Mouse (Mus musculus) limb, embryonic 12.5 days (tissue): Measurements from ENCODE around the gene Ikbip. TPM values are rescaled to one million over a fixed set of nuclear protein-coding genes. Genes with fewer than 3 reads are reported as not detected.
A peak's percentile ranks its signal among the peaks of the same experiment; 100 is the strongest.

Experiments used
- ATAC-seq: fragments of 200-750 bp; cut with Nextera tagmentation; 2 replicates; pipeline ENCODE4 v1.8.0; 2017; ENCODE audit warnings: low read depth, moderate TSS enrichment; ENCODE audit not compliant: insufficient number of reproducible peaks, insufficient read depth, low FRiP score, low TSS enrichment
- H3K27ac ChIP-seq: fragments of 300-500 bp; sonication (generic); 2 replicates; pipeline ENCODE4 v1.5.1; 2016; ENCODE audit warnings: mild to moderate bottlenecking, moderate library complexity
- H3K27me3 ChIP-seq: fragments of 300-500 bp; sonication (generic); 2 replicates; pipeline ENCODE4 v1.6.1; 2016; ENCODE audit warnings: mild to moderate bottlenecking, moderate library complexity
- H3K36me3 ChIP-seq: fragments of 300-500 bp; sonication (generic); 2 replicates; pipeline ENCODE4 v1.6.1; 2016; ENCODE audit warnings: mild to moderate bottlenecking, moderate library complexity
- H3K4me1 ChIP-seq: fragments of 300-500 bp; sonication (generic); replicated peaks from 2 replicates; pipeline ENCODE4 v1.6.1; 2016
- H3K4me2 ChIP-seq: fragments of 300-500 bp; sonication (generic); 2 replicates; pipeline ENCODE4 v1.6.1; 2016; ENCODE audit warnings: mild to moderate bottlenecking, moderate library complexity
- H3K4me3 ChIP-seq: fragments of 300-500 bp; sonication (generic); replicated peaks from 2 replicates; pipeline ENCODE4 v1.5.1; 2016; ENCODE audit warnings: mild to moderate bottlenecking
- H3K9ac ChIP-seq: fragments of 300-500 bp; sonication (generic); replicated peaks from 2 replicates; pipeline ENCODE4 v1.6.1; 2016; ENCODE audit warnings: mild to moderate bottlenecking, moderate library complexity
- H3K9me3 ChIP-seq: fragments of 300-500 bp; sonication (generic); 2 replicates; pipeline ENCODE4 v1.6.1; 2016; ENCODE audit warnings: mild to moderate bottlenecking, moderate library complexity
- WGBS: fragments of 180-500 bp; shearing (Covaris S2); methylation state at CpG from one replicate; pipeline ENCODE4 v1.1.7; 2016; 5-methylcytosine and 5-hydroxymethylcytosine counted together
- polyA plus RNA-seq: library from polyadenylated mRNA; unstranded; fragments of >200 nt; fragmentation: Nextera tagmentation; extraction: Ambion mirVana; gene quantifications from 2 replicates; pipeline ENCODE4 v1.2.1, GENCODE M21; 2016

Gene Ikbip
- 43.4 and 44.0 TPM in 2 replicates for polyA plus RNA-seq

GRCm38 (mm10) chr10:91082550-91083392 is at the start of gene Ikbip, which contains the start of gene Apaf1:
TSS of gene Ikbip (plus strand) at chr10:91082940.
TSS of gene Apaf1 (minus strand) at chr10:91082770.
- Histone ChIP-seq H3K9ac (peak within 1 kb of the TSS; percentile 89), H3K27ac (peak within 1 kb of the TSS; percentile 90), H3K27me3 (no peaks in the 10 kb centered on the region), H3K4me2 (peak within 1 kb of the TSS; percentile 72), H3K4me3 (peak within 1 kb of the TSS; percentile 90), H3K4me1 (peaks cover 11% of the 10 kb centered on the region), H3K36me3 (peaks cover 17% of the 10 kb centered on the region; the same call in 1 of the 2 replicates), H3K9me3 (no peaks in the 10 kb centered on the region)
- ATAC-seq, result peak; percentile 95
- WGBS, result under 1% methylated on average over 87 of the region's 87 CpGs

GRCm38 (mm10) chr10:91033942-91034341 is 48.8 kb upstream of the Ikbip start:
- Histone ChIP-seq H3K4me3 (no peak overlapping the region), H3K9me3 (no peaks in the 10 kb centered on the region), H3K4me1 (no peaks in the 10 kb centered on the region), H3K36me3 (peaks cover 47% of the 10 kb centered on the region), H3K27ac (no peak overlapping the region), H3K4me2 (no peak overlapping the region), H3K27me3 (no peaks in the 10 kb centered on the region), H3K9ac (no peak overlapping the region)
- WGBS, result 27% methylated on average over 8 of the region's 8 CpGs
- no peak for ATAC-seq

GRCm38 (mm10) chr10:91049696-91050095 is 33.0 kb upstream of the Ikbip start:
- ATAC-seq, result no peak
- H3K27me3 ChIP-seq, result no peaks in the 10 kb centered on the region
- no peaks in the 10 kb centered on the region for H3K4me1 ChIP-seq
- peaks cover 75% of the 10 kb centered on the region for H3K36me3 ChIP-seq
- no peak overlapping the region for H3K4me2 ChIP-seq
- no peak overlapping the region for H3K27ac ChIP-seq
- WGBS, result 86% methylated on average over 4 of the region's 4 CpGs
- H3K4me3 ChIP-seq, result no peak overlapping the region
- H3K9ac ChIP-seq, result no peak overlapping the region
- H3K9me3 ChIP-seq, result no peaks in the 10 kb centered on the region

- Histone ChIP-seq H3K9ac (no peak overlapping the region), H3K4me3 (no peak overlapping the region), H3K4me2 (no peak overlapping the region), H3K4me1 (no peaks in the 10 kb centered on the region), H3K27me3 (no peaks in the 10 kb centered on the region), H3K9me3 (no peaks in the 10 kb centered on the region), H3K27ac (no peak overlapping the region), H3K36me3 (peaks cover 75% of the 10 kb centered on the region)
- 87% methylated on average over 3 of the region's 3 CpGs for WGBS
- no peak for ATAC-seq
These were observed 31.6 kb upstream of the Ikbip start for GRCm38 (mm10) chr10:91051156-91051555.

GRCm38 (mm10) chr10:91052734-91053133 is 30.0 kb upstream of the Ikbip start:
- no peak for ATAC-seq
- Histone ChIP-seq H3K27ac (no peak overlapping the region), H3K27me3 (no peaks in the 10 kb centered on the region), H3K4me3 (no peak overlapping the region), H3K9me3 (no peaks in the 10 kb centered on the region), H3K4me1 (no peaks in the 10 kb centered on the region), H3K36me3 (peaks cover 62% of the 10 kb centered on the region), H3K4me2 (no peak overlapping the region), H3K9ac (no peak overlapping the region)

- H3K9me3 ChIP-seq, result no peaks in the 10 kb centered on the region
- peaks cover 71% of the 10 kb centered on the region for H3K36me3 ChIP-seq
- H3K4me3 ChIP-seq, result no peak overlapping the region
- ATAC-seq, result no peak
- H3K27ac ChIP-seq, result no peak overlapping the region
- H3K9ac ChIP-seq, result no peak overlapping the region
- H3K4me1 ChIP-seq, result no peaks in the 10 kb centered on the region
- no peak overlapping the region for H3K4me2 ChIP-seq
- H3K27me3 ChIP-seq, result no peaks in the 10 kb centered on the region
- 36% methylated on average over 5 of the region's 5 CpGs for WGBS
These were observed 22.0 kb upstream of the Ikbip start for GRCm38 (mm10) chr10:91060742-91061141.

GRCm38 (mm10) chr10:91062355-91062754 is 20.4 kb upstream of the Ikbip start:
- no peak for ATAC-seq
- peaks cover 6% of the 10 kb centered on the region; the same call in 1 of the 2 replicates for H3K9me3 ChIP-seq
- H3K27ac ChIP-seq, result no peak overlapping the region
- WGBS, result 96% methylated on average over 6 of the region's 6 CpGs
- H3K9ac ChIP-seq, result no peak overlapping the region
- H3K4me2 ChIP-seq, result no peak overlapping the region
- H3K4me3 ChIP-seq, result no peak overlapping the region
- H3K4me1 ChIP-seq, result no peaks in the 10 kb centered on the region
- H3K36me3 ChIP-seq, result peaks cover 87% of the 10 kb centered on the region
- H3K27me3 ChIP-seq, result no peaks in the 10 kb centered on the region

GRCm38 (mm10) chr10:91071768-91072167 is 11.0 kb upstream of the Ikbip start:
- H3K9ac ChIP-seq, result no peak overlapping the region
- peaks cover 63% of the 10 kb centered on the region for H3K36me3 ChIP-seq
- H3K4me1 ChIP-seq, result no peaks in the 10 kb centered on the region
- no peaks in the 10 kb centered on the region for H3K9me3 ChIP-seq
- no peak overlapping the region for H3K4me2 ChIP-seq
- WGBS, result 68% methylated on average over 1 of the region's 1 CpGs
- no peak for ATAC-seq
- H3K4me3 ChIP-seq, result no peak overlapping the region
- H3K27me3 ChIP-seq, result no peaks in the 10 kb centered on the region
- no peak overlapping the region for H3K27ac ChIP-seq

- H3K9ac ChIP-seq, result no peak overlapping the region
- no peak overlapping the region for H3K4me2 ChIP-seq
- H3K27me3 ChIP-seq, result no peaks in the 10 kb centered on the region
- no peak overlapping the region for H3K27ac ChIP-seq
- no peaks in the 10 kb centered on the region for H3K9me3 ChIP-seq
- 83% methylated on average over 3 of the region's 3 CpGs for WGBS
- no peak for ATAC-seq
- peaks cover 63% of the 10 kb centered on the region for H3K36me3 ChIP-seq
- no peak overlapping the region for H3K4me3 ChIP-seq
- no peaks in the 10 kb centered on the region for H3K4me1 ChIP-seq
These were observed 9.4 kb upstream of the Ikbip start for GRCm38 (mm10) chr10:91073345-91073744.

GRCm38 (mm10) chr10:91076667-91077066 is 6.1 kb upstream of the Ikbip start:
- H3K27me3 ChIP-seq, result no peaks in the 10 kb centered on the region
- H3K27ac ChIP-seq, result no peak overlapping the region
- H3K9me3 ChIP-seq, result no peaks in the 10 kb centered on the region
- H3K4me3 ChIP-seq, result no peak overlapping the region
- H3K4me1 ChIP-seq, result peaks cover 5% of the 10 kb centered on the region; the same call in 1 of the 2 replicates
- WGBS, result 91% methylated on average over 2 of the region's 2 CpGs
- H3K36me3 ChIP-seq, result peaks cover 60% of the 10 kb centered on the region
- no peak overlapping the region for H3K4me2 ChIP-seq
- no peak for ATAC-seq
- H3K9ac ChIP-seq, result no peak overlapping the region

GRCm38 (mm10) chr10:91080540-91080939 is 2.2 kb upstream of the Ikbip start:
- 85% methylated on average over 5 of the region's 5 CpGs for WGBS
- H3K9ac ChIP-seq, result no peak overlapping the region
- H3K9me3 ChIP-seq, result no peaks in the 10 kb centered on the region
- H3K27me3 ChIP-seq, result no peaks in the 10 kb centered on the region
- no peak overlapping the region for H3K27ac ChIP-seq
- peaks cover 11% of the 10 kb centered on the region for H3K4me1 ChIP-seq
- H3K4me3 ChIP-seq, result no peak overlapping the region
- peak overlapping the region; percentile 72 for H3K4me2 ChIP-seq
- peaks cover 40% of the 10 kb centered on the region for H3K36me3 ChIP-seq
- ATAC-seq, result no peak
